Mouse (Mus musculus): ENCODE measurements around the gene Rngtt. TPM values are rescaled to one million over a fixed set of nuclear protein-coding genes. Genes with fewer than 3 reads are reported as not detected.

Rngtt gene
- total RNA-seq (2023): 25.8 and 38.5 TPM in 2 replicates

GRCm38 (mm10) chr4:33309764-33310757 lies at the start of gene Rngtt:
Gene Rngtt, plus strand, starts transcription at chr4:33310311.

GRCm38 (mm10) chr4:33290002-33290401 lies 20.1 kb upstream of the Rngtt start, which contains the start of gene Pnrc1:
Gene Pnrc1, minus strand, starts transcription at chr4:33290163.

Other genes starting within 250 kb of the Rngtt start
- gene Gabrr2, start 247.3 kb upstream of the Rngtt start, total RNA-seq (2023): not detected in 2 replicates
- not detected in 2 replicates for gene Gabrr1, start 177.8 kb upstream of the Rngtt start, total RNA-seq (2023)
- gene Pm20d2, start 120.6 kb upstream of the Rngtt start, total RNA-seq (2023): not detected in 2 replicates
- not detected in 2 replicates for gene Srsf12, start 101.3 kb upstream of the Rngtt start, total RNA-seq (2023)
- 456 and 470 TPM in 2 replicates for gene Pnrc1, start 20.1 kb upstream of the Rngtt start, total RNA-seq (2023)